Mouse (Mus musculus) embryo, embryonic 9.5 days (tissue): ENCODE results near the gene Sema4b.

Experiments used
- DNase-seq: peaks from one replicate; pipeline ENCODE4 v3.0.0-alpha.2; 2017; ENCODE audit errors: extremely low spot score

Gene Sema4b

GRCm38 (mm10) chr7:80177438-80177837 lies 9.2 kb upstream of the Sema4b start:
- DNase-seq: no peak

GRCm38 (mm10) chr7:80178037-80178729 lies 8.5 kb upstream of the Sema4b start:
- no peak for DNase-seq

GRCm38 (mm10) chr7:80179327-80179726 lies 7.3 kb upstream of the Sema4b start:
- no peak for DNase-seq

GRCm38 (mm10) chr7:80179790-80180189 lies 6.9 kb upstream of the Sema4b start:
- DNase-seq: no peak

GRCm38 (mm10) chr7:80180202-80180601 lies 6.4 kb upstream of the Sema4b start:
- DNase-seq: no peak

- DNase-seq: no peak
Observed at GRCm38 (mm10) chr7:80181078-80181477, 5.6 kb upstream of the Sema4b start.

- no peak for DNase-seq
Observed at GRCm38 (mm10) chr7:80182139-80182538, 4.5 kb upstream of the Sema4b start.

GRCm38 (mm10) chr7:80183466-80183865 lies 3.2 kb upstream of the Sema4b start:
- DNase-seq: no peak

- DNase-seq: no peak
Observed at GRCm38 (mm10) chr7:80183969-80184368, 2.7 kb upstream of the Sema4b start.

- no peak for DNase-seq
Observed at GRCm38 (mm10) chr7:80184551-80184950, 2.1 kb upstream of the Sema4b start.

- no peak for DNase-seq
Observed at GRCm38 (mm10) chr7:80184968-80185367, 1.7 kb upstream of the Sema4b start.

GRCm38 (mm10) chr7:80186021-80186420 lies 620 bp upstream of the Sema4b start:
- DNase-seq: peak; percentile 20

GRCm38 (mm10) chr7:80187501-80187900 lies 860 bp downstream of the Sema4b start:
- no peak for DNase-seq

- DNase-seq: no peak
Observed at GRCm38 (mm10) chr7:80188579-80189125, 2.0 kb downstream of the Sema4b start.

- DNase-seq: no peak
Observed at GRCm38 (mm10) chr7:80189147-80189933, 2.7 kb downstream of the Sema4b start.

GRCm38 (mm10) chr7:80191455-80191854 lies 4.8 kb downstream of the Sema4b start:
- DNase-seq: peak; percentile 32

- DNase-seq: peak; percentile 87
Observed at GRCm38 (mm10) chr7:80192226-80193061, 5.8 kb downstream of the Sema4b start.

GRCm38 (mm10) chr7:80193941-80194739 lies 7.5 kb downstream of the Sema4b start:
- no peak for DNase-seq

GRCm38 (mm10) chr7:80195146-80195545 lies 8.5 kb downstream of the Sema4b start:
- DNase-seq: no peak

- no peak for DNase-seq
Observed at GRCm38 (mm10) chr7:80195576-80196263, 9.1 kb downstream of the Sema4b start.

GRCm38 (mm10) chr7:80197371-80197770 lies 10.7 kb downstream of the Sema4b start:
- DNase-seq: peak; percentile 25
